Mouse (Mus musculus) kidney, postnatal 0 days (tissue): ENCODE data around the gene Wdr62. TPM values are rescaled to one million over a fixed set of nuclear protein-coding genes. Genes with fewer than 3 reads are reported as not detected.

Source experiments
- ATAC-seq: fragments of 200-750 bp; cut with Nextera tagmentation; replicated peaks from 2 replicates; pipeline ENCODE4 v1.8.0; 2017; ENCODE audit warnings: low read depth, moderate number of reproducible peaks, moderate TSS enrichment, moderate library complexity; ENCODE audit not compliant: low FRiP score
- DNase-seq: peaks from one replicate; pipeline ENCODE4 v3.0.0-alpha.2; 2016; ENCODE audit warnings: low spot score
- H3K27ac ChIP-seq: fragments of 300-500 bp; sonication (generic); 2 replicates; pipeline ENCODE4 v1.5.1; 2014; ENCODE audit warnings: mild to moderate bottlenecking
- H3K27me3 ChIP-seq: fragments of 300-500 bp; sonication (generic); 2 replicates; pipeline ENCODE4 v1.6.1; 2014; ENCODE audit warnings: low read length, mixed read lengths; ENCODE audit not compliant: insufficient read depth
- H3K36me3 ChIP-seq: fragments of 300-500 bp; sonication (generic); 2 replicates; pipeline ENCODE4 v1.6.1; 2014; ENCODE audit warnings: low read length, mixed read lengths; ENCODE audit not compliant: insufficient read depth
- H3K4me1 ChIP-seq: fragments of 300-500 bp; sonication (generic); replicated peaks from 2 replicates; pipeline ENCODE4 v1.6.1; 2014; ENCODE audit warnings: antibody characterized with exemption, low read length, mixed read lengths; ENCODE audit not compliant: insufficient read depth
- H3K4me2 ChIP-seq: fragments of 300-500 bp; sonication (generic); 2 replicates; pipeline ENCODE4 v1.6.1; 2014; ENCODE audit warnings: mild to moderate bottlenecking, low read length, moderate library complexity, mixed read lengths
- H3K4me3 ChIP-seq: fragments of 300-500 bp; sonication (generic); replicated peaks from 2 replicates; pipeline ENCODE4 v1.5.1; 2014; ENCODE audit warnings: low read depth, low read length
- H3K9ac ChIP-seq: fragments of 300-500 bp; sonication (generic); 2 replicates; pipeline ENCODE4 v1.6.1; 2014; ENCODE audit warnings: low read depth, low read length
- H3K9me3 ChIP-seq: fragments of 300-500 bp; sonication (generic); replicated peaks from 2 replicates; pipeline ENCODE4 v1.6.1; 2016; ENCODE audit warnings: low read length, inconsistent platforms, mixed read lengths
- CTCF ChIP-seq: IDR thresholded peaks from 2 replicates; pipeline ENCODE4 v1.5.1; 2016; ENCODE audit warnings: antibody characterized with exemption, low read depth, mild to moderate bottlenecking, moderate library complexity
- WGBS: fragments of 180-500 bp; shearing (Covaris S2); extraction: QIAGEN DNeasy Blood & Tissue Kit; methylation state at CpG from one replicate; pipeline ENCODE4 v1.1.7; 2014; 5-methylcytosine and 5-hydroxymethylcytosine counted together
- polyA plus RNA-seq: library from polyadenylated mRNA; unstranded; fragments of >200 nt; fragmentation: Nextera tagmentation; extraction: Ambion mirVana; gene quantifications from 2 replicates; pipeline ENCODE4 v1.2.1, GENCODE M21; 2015

Gene Wdr62
- polyA plus RNA-seq, 1 experiment from 2014 or later = 2.7 TPM

DNA sequence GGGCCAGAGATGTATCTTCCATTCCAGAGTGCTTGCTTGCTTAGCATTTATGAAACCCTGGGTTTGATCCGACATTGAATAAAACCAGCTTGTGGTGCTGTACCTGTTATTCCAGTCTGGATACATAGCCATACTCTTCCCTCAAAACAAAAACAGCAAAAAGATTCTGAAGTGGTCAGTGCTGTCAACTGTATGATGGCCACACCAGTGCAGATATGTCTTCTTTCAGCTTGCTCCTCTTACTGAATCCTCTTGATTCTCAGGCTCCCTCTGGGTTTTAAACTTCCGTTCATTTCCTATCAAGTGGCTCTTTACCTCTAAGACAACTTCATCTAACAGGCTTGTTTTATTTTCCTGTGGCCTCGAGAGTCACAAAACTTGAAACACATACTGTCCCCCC, 43.6 kb upstream of the Wdr62 start, which contains the start of gene Sdhaf1:
Gene Sdhaf1 (minus strand): TSS at position 101 of the 400 bp plus-strand sequence.
- DNase-seq (no peak), ATAC-seq (no peak)
- Histone ChIP-seq H3K36me3 (no peaks in the 10 kb centered on the region), H3K9me3 (no peaks in the 10 kb centered on the region), H3K4me3 (peak within 1 kb of the TSS; percentile 70), H3K4me1 (peaks cover 5% of the 10 kb centered on the region; the same call in 1 of the 2 replicates), H3K27me3 (no peaks in the 10 kb centered on the region), H3K4me2 (peak within 1 kb of the TSS; percentile 91), H3K27ac (peak within 1 kb of the TSS; percentile 91), H3K9ac (peak within 1 kb of the TSS; percentile 51)
- WGBS = 82% methylated on average over 3 of the region's 3 CpGs
- no peak for TF ChIP-seq CTCF

DNA sequence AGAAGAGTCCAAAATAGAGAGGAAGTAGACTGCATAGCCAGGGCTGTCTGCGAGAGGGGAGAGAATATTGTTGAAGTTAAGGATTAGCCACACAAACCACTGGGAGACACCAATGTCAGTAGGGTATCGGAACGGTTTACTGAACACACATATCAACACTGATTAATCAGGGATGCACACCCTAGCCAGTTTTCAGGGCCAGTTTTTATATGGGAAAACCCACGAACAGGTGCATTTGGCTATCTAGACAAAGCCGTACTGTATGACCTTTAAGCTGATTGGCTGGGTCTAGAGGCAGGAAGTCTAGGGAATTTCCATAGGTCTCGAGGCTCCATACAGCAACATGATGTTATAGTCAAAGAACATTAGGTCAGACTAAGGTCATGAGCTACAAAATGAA, 42.6 kb upstream of the Wdr62 start:
- DNase-seq (no peak), ATAC-seq (no peak)
- no peaks in the 10 kb centered on the region for H3K9me3 ChIP-seq
- peak overlapping the region; percentile 91 for H3K4me2 ChIP-seq
- H3K27ac ChIP-seq = peak overlapping the region; percentile 91
- no peaks in the 10 kb centered on the region for H3K27me3 ChIP-seq
- TF ChIP-seq CTCF = no peak
- peak overlapping the region; percentile 51 for H3K9ac ChIP-seq
- H3K36me3 ChIP-seq = no peaks in the 10 kb centered on the region
- 25% methylated on average over 6 of the region's 6 CpGs for WGBS
- peak overlapping the region; percentile 70 for H3K4me3 ChIP-seq
- H3K4me1 ChIP-seq = peaks cover 5% of the 10 kb centered on the region; the same call in 1 of the 2 replicates

DNA sequence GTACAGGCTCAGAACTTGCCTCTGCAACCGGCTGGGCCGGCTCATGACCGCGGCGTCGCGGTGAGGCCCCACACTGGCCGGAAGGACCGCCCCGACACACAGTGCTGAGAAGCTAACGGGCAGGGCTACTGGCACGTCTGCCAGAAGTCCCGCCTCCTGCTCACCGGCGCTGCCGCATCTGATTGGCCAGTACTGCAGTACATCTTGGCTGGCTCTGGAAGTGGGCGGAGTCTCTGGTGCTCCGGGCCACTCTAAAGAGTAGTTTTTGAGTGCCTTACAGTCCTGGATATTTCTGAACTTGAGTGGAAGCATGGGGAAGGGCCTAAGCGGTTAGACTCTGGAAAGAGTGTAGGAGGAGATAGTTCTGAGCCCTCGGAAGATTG, 42.1 kb upstream of the Wdr62 start:
- ATAC-seq (peak; percentile 97), DNase-seq (peak; percentile 100)
- TF ChIP-seq CTCF = no peak
- H3K36me3 ChIP-seq = no peaks in the 10 kb centered on the region
- H3K27ac ChIP-seq = peak overlapping the region; percentile 91
- WGBS = 0% methylated on average over 20 of the region's 20 CpGs
- peak overlapping the region; percentile 78 for H3K9ac ChIP-seq
- no peaks in the 10 kb centered on the region for H3K27me3 ChIP-seq
- H3K4me1 ChIP-seq = peaks cover 3% of the 10 kb centered on the region; the same call in 1 of the 2 replicates
- peak overlapping the region; percentile 91 for H3K4me2 ChIP-seq
- no peaks in the 10 kb centered on the region for H3K9me3 ChIP-seq
- peak overlapping the region; percentile 70 for H3K4me3 ChIP-seq

DNA sequence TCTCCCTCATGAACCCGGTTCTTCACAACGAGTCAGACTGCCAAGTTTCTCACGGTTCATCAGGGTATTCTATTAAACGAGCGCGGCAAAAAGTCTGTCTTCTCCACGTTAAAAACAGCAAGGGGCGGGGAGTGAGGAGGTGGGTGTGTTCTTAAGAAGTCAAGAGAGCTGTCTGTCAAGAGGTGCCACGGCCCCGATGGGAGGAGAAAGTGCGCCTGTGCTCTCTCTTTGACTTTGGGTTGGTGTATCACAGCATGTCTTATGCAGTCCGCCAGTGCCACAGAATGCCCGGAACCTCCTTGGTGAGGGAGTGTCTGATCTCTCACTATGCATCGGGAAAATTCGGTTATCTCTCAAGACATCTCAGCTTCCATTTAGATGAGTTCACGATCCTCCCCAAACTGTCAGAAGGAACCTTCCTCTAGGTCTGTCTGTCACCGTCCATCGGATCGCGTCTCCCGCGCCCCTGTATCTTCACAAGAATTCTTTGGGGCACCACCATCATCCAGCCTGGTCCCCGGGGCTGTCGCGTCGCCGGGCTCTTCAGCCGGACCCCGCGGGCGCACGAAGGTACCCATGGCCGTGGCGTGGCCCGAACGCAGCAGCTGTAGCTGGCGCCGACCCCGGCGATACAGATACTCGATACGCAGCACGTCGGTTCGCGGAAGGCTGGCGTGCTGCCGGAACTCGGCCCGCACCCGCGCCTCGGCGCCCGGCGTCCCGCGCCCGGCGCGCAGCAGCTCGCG, 41.5 kb upstream of the Wdr62 start, which contains the start of gene E130208F15Rik:
Gene E130208F15Rik (plus strand): TSS at position 202 of the 746 bp plus-strand sequence.
- no peaks in the 10 kb centered on the region for H3K36me3 ChIP-seq
- peak; percentile 42 for ATAC-seq
- peak within 1 kb of the TSS; percentile 91 for H3K4me2 ChIP-seq
- H3K4me3 ChIP-seq = peak within 1 kb of the TSS; percentile 70
- peak within 1 kb of the TSS; percentile 78 for H3K9ac ChIP-seq
- peak; percentile 85 for DNase-seq
- no peak for TF ChIP-seq CTCF
- H3K27ac ChIP-seq = peak within 1 kb of the TSS; percentile 91
- WGBS = under 1% methylated on average over 63 of the region's 63 CpGs
- H3K9me3 ChIP-seq = no peaks in the 10 kb centered on the region
- H3K4me1 ChIP-seq = no peaks in the 10 kb centered on the region; the same call in 1 of the 2 replicates
- H3K27me3 ChIP-seq = no peaks in the 10 kb centered on the region

DNA sequence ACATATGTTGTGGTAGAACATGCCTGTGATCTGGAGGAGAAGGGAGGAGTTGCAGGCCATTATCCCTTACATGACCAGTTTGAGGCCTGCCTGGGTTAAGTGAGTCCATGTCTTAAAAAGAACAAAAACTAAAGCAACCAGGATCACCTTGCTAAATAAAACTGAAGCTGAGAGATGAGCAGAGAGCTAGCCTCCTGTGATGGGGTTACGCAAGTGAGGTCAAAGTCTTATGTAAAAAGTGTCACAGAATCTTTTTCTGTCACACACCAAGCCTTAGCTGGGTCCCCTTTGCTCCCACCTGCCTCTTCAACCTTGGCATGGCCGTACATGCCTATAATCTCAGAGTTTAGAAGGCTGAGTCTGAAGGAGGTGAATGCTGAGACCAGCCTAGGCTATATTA, 40.7 kb upstream of the Wdr62 start:
- TF ChIP-seq CTCF = no peak
- Histone ChIP-seq H3K36me3 (no peaks in the 10 kb centered on the region), H3K9me3 (no peaks in the 10 kb centered on the region), H3K4me1 (no peaks in the 10 kb centered on the region; the same call in 1 of the 2 replicates), H3K4me2 (peak overlapping the region; percentile 91), H3K27me3 (no peaks in the 10 kb centered on the region), H3K27ac (no peak overlapping the region), H3K9ac (0 out of 2 replicates have a peak overlapping the region, but pooled peaks have one; percentile 78), H3K4me3 (peak overlapping the region; percentile 70; the same call in 1 of the 2 replicates)
- 78% methylated on average over 2 of the region's 2 CpGs for WGBS
- ATAC-seq = no peak
- no peak for DNase-seq

DNA sequence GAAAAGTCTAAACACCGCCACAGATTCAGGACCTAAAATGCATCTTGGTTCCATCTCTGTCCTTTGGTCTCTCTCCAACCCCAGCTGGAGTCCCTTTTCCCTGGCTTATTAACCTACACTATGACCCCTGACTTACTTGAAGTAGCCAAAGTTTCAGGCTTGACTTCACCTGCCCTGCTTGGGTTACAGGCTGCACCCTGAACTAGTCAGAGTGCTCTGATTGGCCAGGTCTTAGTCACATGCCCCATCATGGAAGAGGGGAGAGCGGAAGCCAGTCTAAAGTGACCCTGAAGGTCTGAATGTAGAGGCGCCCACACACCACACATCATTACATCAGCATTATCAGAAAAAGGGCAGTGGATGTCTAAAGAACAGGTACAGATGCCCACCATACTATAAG, 37.9 kb upstream of the Wdr62 start:
- Histone ChIP-seq H3K4me3 (no peak overlapping the region), H3K9me3 (no peaks in the 10 kb centered on the region), H3K36me3 (no peaks in the 10 kb centered on the region), H3K4me2 (no peak overlapping the region), H3K27me3 (no peaks in the 10 kb centered on the region), H3K4me1 (peaks cover 8% of the 10 kb centered on the region; the same call in 1 of the 2 replicates), H3K27ac (no peak overlapping the region), H3K9ac (no peak overlapping the region)
- WGBS = 66% methylated on average over 3 of the region's 3 CpGs
- ATAC-seq (no peak), DNase-seq (peak; percentile 39)
- TF ChIP-seq CTCF = no peak
